Mouse (Mus musculus) small intestine, adult 2 months (tissue): Measurements from ENCODE around the gene Pde4d. TPM values are rescaled to one million over a fixed set of nuclear protein-coding genes. Genes with fewer than 3 reads are reported as not detected.

Experiments used
- H3K27ac ChIP-seq: fragments of 200-500 bp; 2 replicates; pipeline ENCODE4 v1.5.1; 2012; ENCODE audit warnings: low read depth, low read length, control low read depth, inconsistent platforms; ENCODE audit not compliant: insufficient read depth
- H3K27me3 ChIP-seq: fragments of 200-500 bp; 2 replicates; pipeline ENCODE4 v1.6.1; 2012; ENCODE audit warnings: mild to moderate bottlenecking, moderate library complexity, low read length, inconsistent platforms; ENCODE audit not compliant: control insufficient read depth, insufficient read depth
- H3K36me3 ChIP-seq: fragments of 200-500 bp; 2 replicates; pipeline ENCODE4 v1.6.1; 2012; ENCODE audit warnings: mild to moderate bottlenecking, low read length, control low read depth, inconsistent platforms; ENCODE audit not compliant: control insufficient read depth, insufficient read depth
- H3K4me1 ChIP-seq: fragments of 200-500 bp; 2 replicates; pipeline ENCODE4 v1.6.1; 2012; ENCODE audit warnings: low read length, inconsistent platforms, mixed read lengths; ENCODE audit not compliant: control insufficient read depth, insufficient read depth, insufficient read length
- H3K4me3 ChIP-seq: fragments of 200-500 bp; 2 replicates; pipeline ENCODE4 v1.5.1; 2012; ENCODE audit warnings: low read depth, mild to moderate bottlenecking, control low read depth, inconsistent platforms, low read length, moderate library complexity
- CTCF ChIP-seq: fragments of 200-500 bp; IDR thresholded peaks from 2 replicates; pipeline ENCODE4 v1.5.1; 2012; ENCODE audit warnings: low read depth, mild to moderate bottlenecking, control low read depth, inconsistent platforms, low read length, moderate library complexity, mixed read lengths; ENCODE audit not compliant: insufficient replicate concordance, insufficient read length; ENCODE audit errors: extremely low read depth
- POLR2A ChIP-seq: fragments of 200-500 bp; IDR thresholded peaks from 2 replicates; pipeline ENCODE4 v1.6.1; 2012; ENCODE audit warnings: low read depth, mild to moderate bottlenecking, control low read depth, inconsistent platforms, low read length, moderate library complexity
- WGBS: fragments of 180-500 bp; shearing (Covaris S2); methylation state at CpG from one replicate; pipeline ENCODE4 v1.1.7; 2018; 5-methylcytosine and 5-hydroxymethylcytosine counted together
- polyA plus RNA-seq: library from polyadenylated mRNA; depleted of rRNA; stranded (reverse); fragments of >200 nt; gene quantifications from 2 replicates; pipeline ENCODE4 v1.2.3, GENCODE M21; 2012

Pde4d gene
- polyA plus RNA-seq, 1 experiment: 8.4 TPM

GRCm38 (mm10) chr13:108618207-108618606, 168.5 kb downstream of the Pde4d start:
- H3K27me3 ChIP-seq: 0 out of 2 replicates have a peak, but pooled peaks cover 3% of the 10 kb centered on the region
- no peak overlapping the region for H3K4me3 ChIP-seq
- 13% methylated on average over 1 of the region's 1 CpGs for WGBS
- TF ChIP-seq POLR2A: no peak
- no peak for TF ChIP-seq CTCF
- H3K36me3 ChIP-seq: no peaks in the 10 kb centered on the region
- H3K4me1 ChIP-seq: no peaks in the 10 kb centered on the region
- H3K27ac ChIP-seq: no peak overlapping the region

- Histone ChIP-seq H3K27ac (no peak overlapping the region), H3K27me3 (no peaks in the 10 kb centered on the region), H3K4me3 (no peak overlapping the region), H3K36me3 (no peaks in the 10 kb centered on the region), H3K4me1 (no peaks in the 10 kb centered on the region)
- 86% methylated on average over 4 of the region's 4 CpGs for WGBS
- TF ChIP-seq POLR2A (no peak), CTCF (no peak)
These were observed 172.9 kb downstream of the Pde4d start for GRCm38 (mm10) chr13:108622681-108623080.

- Histone ChIP-seq H3K4me1 (no peaks in the 10 kb centered on the region), H3K27me3 (no peaks in the 10 kb centered on the region), H3K4me3 (no peak overlapping the region), H3K27ac (no peak overlapping the region), H3K36me3 (no peaks in the 10 kb centered on the region)
- TF ChIP-seq POLR2A (no peak), CTCF (no peak)
- 29% methylated on average over 3 of the region's 3 CpGs for WGBS
These were observed 174.2 kb downstream of the Pde4d start for GRCm38 (mm10) chr13:108623929-108624328.

- Histone ChIP-seq H3K4me3 (no peak overlapping the region), H3K27me3 (no peaks in the 10 kb centered on the region), H3K27ac (no peak overlapping the region), H3K4me1 (no peaks in the 10 kb centered on the region), H3K36me3 (no peaks in the 10 kb centered on the region)
- 64% methylated on average over 3 of the region's 3 CpGs for WGBS
- TF ChIP-seq POLR2A (no peak), CTCF (no peak)
These were observed 176.4 kb downstream of the Pde4d start for GRCm38 (mm10) chr13:108626166-108626565.

- H3K4me3 ChIP-seq: no peak overlapping the region
- H3K4me1 ChIP-seq: no peaks in the 10 kb centered on the region
- TF ChIP-seq POLR2A (no peak), CTCF (no peak)
- H3K36me3 ChIP-seq: no peaks in the 10 kb centered on the region
- no peaks in the 10 kb centered on the region for H3K27me3 ChIP-seq
- WGBS: 93% methylated on average over 2 of the region's 2 CpGs
- H3K27ac ChIP-seq: no peak overlapping the region
These were observed 178.8 kb downstream of the Pde4d start for GRCm38 (mm10) chr13:108628501-108628900.

- no peaks in the 10 kb centered on the region for H3K36me3 ChIP-seq
- no peaks in the 10 kb centered on the region for H3K4me1 ChIP-seq
- H3K4me3 ChIP-seq: no peak overlapping the region
- 72% methylated on average over 2 of the region's 2 CpGs for WGBS
- H3K27ac ChIP-seq: no peak overlapping the region
- TF ChIP-seq CTCF (no peak), POLR2A (no peak)
- no peaks in the 10 kb centered on the region for H3K27me3 ChIP-seq
These were observed 180.8 kb downstream of the Pde4d start for GRCm38 (mm10) chr13:108630576-108630975.

GRCm38 (mm10) chr13:108631222-108631621, 181.5 kb downstream of the Pde4d start:
- no peak overlapping the region for H3K27ac ChIP-seq
- no peaks in the 10 kb centered on the region for H3K4me1 ChIP-seq
- 68% methylated on average over 3 of the region's 3 CpGs for WGBS
- H3K27me3 ChIP-seq: no peaks in the 10 kb centered on the region
- H3K4me3 ChIP-seq: no peak overlapping the region
- no peaks in the 10 kb centered on the region for H3K36me3 ChIP-seq
- no peak for TF ChIP-seq POLR2A
- no peak for TF ChIP-seq CTCF

- TF ChIP-seq CTCF: no peak
- no peak for TF ChIP-seq POLR2A
- H3K27me3 ChIP-seq: no peaks in the 10 kb centered on the region
- no peaks in the 10 kb centered on the region for H3K36me3 ChIP-seq
- H3K4me1 ChIP-seq: no peaks in the 10 kb centered on the region
- H3K4me3 ChIP-seq: no peak overlapping the region
- 76% methylated on average over 1 of the region's 1 CpGs for WGBS
- no peak overlapping the region for H3K27ac ChIP-seq
These were observed 186.8 kb downstream of the Pde4d start for GRCm38 (mm10) chr13:108636526-108636925.
